Mouse (Mus musculus) G1E (cell line): ENCODE measurements around the gene Swsap1.

Source experiments
- CTCF ChIP-seq: IDR thresholded peaks from 2 replicates; pipeline ENCODE4 v1.5.1; 2012; ENCODE audit warnings: low read depth, low read length, inconsistent platforms, mixed read lengths
- POLR2AphosphoS5 ChIP-seq: IDR thresholded peaks from 2 replicates; pipeline ENCODE4 v1.6.1; 2012; ENCODE audit warnings: low read depth, low read length, inconsistent platforms; ENCODE audit not compliant: insufficient replicate concordance

DNA sequence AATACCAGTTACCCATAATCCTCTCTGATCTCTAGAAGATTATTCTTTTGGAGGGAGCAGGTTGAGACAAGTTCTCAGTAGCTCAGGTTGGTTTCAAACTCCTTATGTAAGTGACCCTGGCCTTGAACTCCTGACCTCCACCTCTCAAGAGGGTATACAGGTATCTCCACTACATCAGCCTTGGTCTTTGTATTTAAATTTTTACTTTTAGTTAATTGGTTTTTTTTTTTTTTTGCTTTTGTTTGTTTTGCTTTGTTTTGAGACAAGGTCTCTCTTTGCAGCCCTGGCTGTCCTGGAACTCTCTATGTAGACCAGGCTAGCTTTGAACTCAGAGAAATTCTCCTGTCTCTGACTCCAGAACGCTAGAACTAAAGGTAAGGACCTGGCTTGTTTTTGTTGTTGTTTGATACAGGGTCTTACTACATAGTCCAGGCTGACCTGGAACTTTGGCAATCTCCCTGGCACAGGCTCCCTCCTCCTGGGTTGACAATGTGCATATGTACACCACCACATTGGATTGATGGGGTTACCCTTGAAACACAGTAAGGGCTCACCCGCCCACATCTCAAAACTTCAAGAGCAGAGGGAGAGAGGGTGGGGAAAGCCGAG lies 32.0 kb upstream of the Swsap1 start:
- TF ChIP-seq CTCF (no peak), POLR2AphosphoS5 (no peak)
